Mouse (Mus musculus): Measurements from ENCODE around the gene Gtf2ird2.

Gene Gtf2ird2

GRCm38 (mm10) chr5:134183162-134183561, 657 bp upstream of the Gtf2ird2 start:
- DNase-seq, result no peak

- DNase-seq, result no peak
Measured at GRCm38 (mm10) chr5:134186059-134186458, 2.2 kb downstream of the Gtf2ird2 start.

GRCm38 (mm10) chr5:134186961-134187731, 3.3 kb downstream of the Gtf2ird2 start:
- DNase-seq, result peak; percentile 57 to 71

DNA sequence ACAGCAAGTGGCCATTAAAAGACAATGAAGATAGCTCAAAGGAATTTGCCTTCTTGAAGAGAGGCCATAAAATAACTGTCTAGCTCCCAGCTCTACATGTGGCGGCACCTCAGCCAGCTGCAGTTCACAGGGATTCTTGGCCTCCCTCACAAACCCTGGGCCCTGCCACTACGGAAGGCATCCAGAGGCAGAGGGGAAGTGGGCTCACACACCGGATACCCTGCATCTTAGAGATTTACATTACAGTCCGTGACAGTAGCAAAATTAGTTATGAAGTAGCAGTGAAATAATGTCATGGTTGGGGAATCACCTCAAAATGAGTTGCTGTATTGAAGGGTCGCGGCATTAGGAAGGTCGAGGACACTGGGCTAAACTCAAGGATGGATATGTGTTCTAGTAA, 4.8 kb downstream of the Gtf2ird2 start:
- DNase-seq, result no peak

DNA sequence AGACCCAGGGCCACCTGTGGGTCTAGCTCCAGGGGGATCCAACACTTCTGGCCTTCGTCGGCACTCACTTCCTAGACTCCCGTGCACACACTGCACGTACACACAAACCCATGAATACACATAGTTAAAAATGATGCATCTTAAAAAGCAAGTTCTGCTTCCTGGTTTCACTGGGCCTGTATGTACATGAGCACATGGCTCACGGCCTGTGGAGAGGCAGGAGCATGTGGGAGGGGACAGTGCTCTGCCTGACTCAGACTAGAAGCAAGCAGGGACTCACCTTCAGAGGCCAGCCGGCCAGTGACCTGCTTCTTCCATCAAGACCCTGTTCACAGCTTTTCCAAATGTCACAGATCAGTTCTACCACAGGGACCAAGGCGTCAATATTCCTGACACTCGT, 9.8 kb downstream of the Gtf2ird2 start:
- no peak for DNase-seq

GRCm38 (mm10) chr5:134206721-134207120, 22.9 kb downstream of the Gtf2ird2 start:
- no peak for DNase-seq

DNA sequence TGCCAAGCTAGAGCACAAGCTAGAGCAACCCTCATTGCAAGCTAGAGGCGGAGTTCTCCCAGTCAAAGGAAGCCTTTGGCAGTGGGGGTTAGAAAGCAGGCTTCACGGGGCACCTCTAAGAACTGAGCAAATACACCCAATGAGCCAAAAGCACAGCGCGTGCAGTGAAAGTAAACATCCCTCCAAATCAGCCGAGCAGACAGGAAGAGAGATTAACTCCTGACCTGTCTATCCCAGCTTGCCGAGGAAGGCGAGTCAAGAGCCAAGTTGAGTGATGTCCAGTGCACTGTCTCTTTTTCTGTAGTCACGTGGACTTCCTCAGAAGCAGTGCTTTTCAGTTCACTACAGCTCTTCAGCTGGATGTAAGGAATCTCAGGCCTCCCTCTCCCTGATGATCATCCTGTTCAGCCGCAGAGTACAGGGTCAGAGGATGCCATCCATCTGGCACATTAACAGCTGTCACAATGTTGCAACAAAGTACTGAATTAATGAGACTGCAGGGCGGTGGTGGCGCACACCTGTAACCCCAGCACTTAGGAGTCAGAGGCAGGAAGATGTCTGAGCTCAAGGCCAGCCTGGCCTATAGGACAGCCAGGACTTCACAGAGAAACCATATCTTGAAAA, 26.2 kb downstream of the Gtf2ird2 start:
- DNase-seq, result no peak

DNA sequence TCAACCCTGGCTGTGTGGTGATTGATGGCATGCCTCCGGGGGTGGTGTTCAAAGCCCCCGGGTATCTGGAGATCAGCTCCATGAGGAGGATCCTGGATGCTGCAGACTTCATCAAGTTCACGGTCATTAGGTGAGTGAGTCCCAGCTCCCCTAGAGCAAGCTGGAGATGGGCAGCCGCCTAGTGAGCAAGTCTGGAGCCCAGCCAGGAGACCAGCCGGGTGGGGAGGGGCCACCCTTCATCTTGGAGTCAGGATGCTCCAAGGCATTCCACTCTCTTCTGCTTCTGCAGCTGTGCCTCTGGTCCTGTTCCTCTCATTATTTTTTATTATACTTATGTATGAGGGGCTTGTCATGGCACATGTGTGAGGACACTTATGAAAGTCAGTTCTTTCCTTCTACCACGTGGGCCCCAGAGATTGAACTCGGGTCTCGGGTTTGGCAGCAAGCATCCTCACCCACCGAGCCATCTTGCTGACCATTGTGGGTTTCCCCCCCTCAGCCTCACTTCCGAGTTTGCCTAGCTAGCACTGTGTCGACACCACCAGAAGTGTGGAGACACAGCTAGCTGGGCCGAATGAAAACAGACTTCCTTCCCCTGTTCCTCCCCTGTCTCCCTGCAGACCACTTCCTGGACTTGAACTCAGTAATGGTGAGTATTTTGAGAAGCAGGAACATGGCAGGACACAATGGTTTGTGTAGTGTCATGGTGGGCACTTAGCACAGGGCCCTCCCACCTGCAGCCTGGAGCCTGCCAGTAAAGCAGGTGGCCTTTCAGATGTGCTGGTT, 30.4 kb downstream of the Gtf2ird2 start:
- peak in 1 of 2 experiments; percentile 38 for DNase-seq

DNA sequence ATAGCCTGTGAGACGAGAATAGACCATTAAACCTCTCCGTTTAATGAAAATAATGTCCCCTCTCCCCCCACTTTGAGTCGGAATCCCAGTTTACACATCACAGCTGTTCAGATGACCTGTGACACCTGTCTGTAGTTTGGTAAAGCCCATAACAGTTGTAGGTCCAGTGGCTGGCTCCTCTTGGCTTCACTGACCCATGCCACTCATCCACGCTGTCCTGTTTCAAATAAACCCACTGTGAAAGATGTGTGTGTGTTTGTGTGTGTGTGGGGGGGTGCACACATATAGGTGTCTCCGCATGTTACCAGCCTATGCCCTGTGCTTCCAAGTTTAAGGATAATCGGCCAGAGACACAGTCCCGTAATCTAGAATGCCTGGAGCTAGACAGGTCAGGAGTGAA, 34.1 kb downstream of the Gtf2ird2 start:
- DNase-seq, result no peak

DNA sequence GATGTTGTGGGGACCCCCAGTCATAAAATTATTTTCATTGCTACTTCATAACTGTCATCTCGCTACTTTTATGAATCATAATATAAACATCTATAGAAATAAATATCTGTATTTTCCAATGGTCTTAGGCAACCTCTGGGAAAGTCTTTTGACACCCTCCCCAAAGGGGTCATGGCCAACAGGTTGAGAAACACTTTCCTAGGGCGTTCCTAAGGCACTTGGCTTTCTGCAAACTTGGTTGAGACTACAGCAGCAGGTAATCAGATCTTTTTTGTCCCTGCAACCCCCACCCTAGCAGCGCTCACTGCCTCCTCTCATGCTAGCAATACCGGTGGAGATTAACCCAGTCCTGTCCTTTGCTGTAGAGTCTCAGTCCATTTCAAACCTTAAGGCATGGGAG, 37.5 kb downstream of the Gtf2ird2 start:
- DNase-seq, result no peak

DNA sequence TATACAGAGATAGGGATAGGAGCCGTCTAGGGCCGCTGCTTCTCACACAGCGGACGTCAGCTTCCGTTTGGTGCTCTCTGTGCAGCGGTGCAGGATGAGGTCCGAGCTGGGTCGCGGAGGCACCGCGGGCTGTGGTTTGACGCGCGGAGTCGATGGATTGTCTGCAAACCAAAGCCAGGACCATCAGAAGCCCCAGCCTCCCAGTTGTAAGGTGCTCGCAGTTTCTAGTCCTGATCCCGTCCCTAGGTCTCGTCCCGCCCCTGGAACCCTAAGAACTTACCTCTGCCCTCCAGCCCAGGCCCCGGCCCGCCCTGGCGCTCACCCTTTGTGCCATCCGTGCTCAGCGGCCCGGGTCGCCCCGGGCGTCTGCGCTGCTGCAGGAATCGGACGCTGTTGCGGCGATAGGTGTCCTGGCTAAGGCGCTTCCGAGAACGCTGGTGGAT, 37.9 kb downstream of the Gtf2ird2 start:
- DNase-seq, result no peak

- DNase-seq, result no peak
Measured at GRCm38 (mm10) chr5:134225110-134225901, 41.5 kb downstream of the Gtf2ird2 start.

DNA sequence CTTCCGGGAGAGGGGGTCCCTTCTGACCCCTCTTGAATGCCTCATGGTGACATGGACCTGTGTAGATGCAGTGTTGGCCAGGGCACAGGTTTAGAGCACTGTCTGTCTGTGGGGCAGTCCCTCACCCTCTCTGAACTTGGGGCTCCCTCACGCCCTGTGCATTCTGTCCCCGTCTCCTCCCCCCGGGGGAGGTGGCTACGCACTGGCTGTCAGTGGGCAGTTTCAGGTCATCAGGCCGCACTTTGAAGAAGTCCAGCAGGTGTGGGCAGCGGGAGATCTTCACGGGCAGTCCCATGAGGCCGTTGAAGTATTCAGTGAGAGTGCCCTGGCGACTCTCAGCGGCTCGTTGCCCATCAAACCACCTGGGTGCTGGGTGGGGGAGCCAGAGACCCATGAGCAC, 43.1 kb downstream of the Gtf2ird2 start:
- no peak for DNase-seq

- DNase-seq, result no peak
Measured at GRCm38 (mm10) chr5:134227574-134228248, 43.9 kb downstream of the Gtf2ird2 start.

DNA sequence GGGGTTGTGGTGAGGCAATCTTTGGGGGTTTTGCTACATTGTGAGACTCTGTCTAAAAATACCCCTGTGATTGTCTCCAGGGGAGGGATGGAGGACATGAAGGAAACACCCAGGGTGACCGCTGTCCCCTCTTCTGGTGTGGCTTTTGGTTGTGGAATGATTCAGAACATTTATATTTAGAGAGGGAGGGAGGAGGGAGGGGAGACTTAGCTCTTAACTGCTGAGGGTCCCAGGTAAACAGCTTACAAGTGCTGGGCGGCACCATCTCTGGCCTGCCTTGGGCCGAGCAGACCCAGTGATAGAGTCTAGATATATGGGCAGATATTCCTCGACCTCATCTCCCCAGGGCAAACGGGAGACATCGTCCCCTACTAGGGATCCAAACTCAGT, 44.4 kb downstream of the Gtf2ird2 start:
- no peak for DNase-seq

DNA sequence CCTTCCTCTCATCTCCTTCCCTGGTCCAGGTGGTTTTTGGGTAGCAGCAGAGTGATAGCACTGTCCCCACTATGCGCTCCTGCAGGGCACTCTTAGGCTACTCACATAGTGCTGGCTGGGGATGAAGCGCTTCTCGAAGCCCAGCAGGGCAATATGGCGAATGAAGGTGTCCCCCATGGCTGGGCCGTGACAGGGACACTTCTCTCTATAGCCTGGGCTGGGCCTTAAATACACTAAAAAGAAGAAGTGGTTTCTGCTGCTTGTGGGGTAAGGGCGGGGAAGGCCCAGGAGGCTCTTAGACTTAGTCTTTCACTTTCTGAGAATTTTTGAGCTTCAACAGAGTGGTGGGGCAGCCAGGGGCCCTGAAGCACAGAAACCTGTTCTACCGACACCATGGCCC, 45.6 kb downstream of the Gtf2ird2 start, which contains the start of gene Ncf1:
TSS of gene Ncf1 (minus strand) at position 235 of the 400 bp plus-strand sequence.
- DNase-seq, result no peak

- no peak for DNase-seq
Measured at GRCm38 (mm10) chr5:134231376-134231775, 47.6 kb downstream of the Gtf2ird2 start.

DNA sequence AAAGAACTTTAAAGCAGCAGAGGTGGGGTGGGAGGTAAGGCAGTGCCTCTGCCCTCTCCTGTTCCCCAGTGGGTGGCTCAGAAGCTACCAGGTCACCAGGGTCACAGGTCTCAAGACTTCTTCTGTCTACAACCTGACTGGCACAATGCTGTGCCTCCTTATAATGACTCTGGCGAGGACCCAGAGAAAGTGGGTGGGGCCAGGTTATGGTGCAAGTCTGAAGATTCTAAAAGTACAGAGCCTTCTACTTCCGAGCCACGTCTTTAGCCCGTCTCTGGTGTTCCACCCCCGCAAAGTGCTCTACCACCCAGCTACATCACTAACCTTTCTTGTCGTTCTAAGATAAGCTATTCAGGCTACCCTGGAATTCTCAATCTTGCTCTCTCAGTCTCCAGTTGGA, 48.3 kb downstream of the Gtf2ird2 start:
- no peak for DNase-seq

GRCm38 (mm10) chr5:134232568-134232967, 48.7 kb downstream of the Gtf2ird2 start:
- no peak for DNase-seq

DNA sequence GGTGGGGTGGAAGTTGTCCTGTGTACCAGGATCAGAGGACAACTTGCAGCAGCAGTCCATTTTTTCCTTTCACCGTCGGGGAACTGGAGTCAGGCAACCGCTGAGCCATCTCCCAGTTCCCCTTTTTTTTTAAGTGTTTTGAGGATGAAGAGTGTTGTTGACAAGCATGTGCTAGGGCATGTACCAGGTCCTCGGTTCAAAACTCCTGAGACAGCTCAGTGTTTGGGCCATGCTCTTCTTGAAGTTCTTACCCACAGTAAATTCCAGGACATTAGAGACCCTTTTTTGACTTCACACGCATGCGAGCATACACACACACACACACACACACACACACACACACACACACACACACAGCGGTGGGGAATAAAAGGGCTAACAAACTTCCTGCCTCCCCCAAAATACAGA, 49.4 kb downstream of the Gtf2ird2 start:
- DNase-seq, result no peak

GRCm38 (mm10) chr5:134234205-134234604, 50.4 kb downstream of the Gtf2ird2 start:
- no peak for DNase-seq

GRCm38 (mm10) chr5:134235111-134235510, 51.3 kb downstream of the Gtf2ird2 start:
- peak in 1 of 2 experiments; percentile 53 for DNase-seq
